Mouse (Mus musculus) embryonic fibroblast, embryonic 13.5 days (primary cell): ENCODE measurements at regions not wholly inside any gene's neighbourhood (a gene's known extent, or its start where the extent isn't known, plus 50 kb on each side); places are given as distances from the start of the nearest gene placed in this dataset.

Experiments used
- CTCF ChIP-seq: IDR thresholded peaks from 2 replicates; pipeline ENCODE4 v1.5.1; 2011; ENCODE audit warnings: mild to moderate bottlenecking, control low read depth, low read length, moderate library complexity, borderline replicate concordance; ENCODE audit not compliant: insufficient read depth
- POLR2A ChIP-seq: IDR thresholded peaks from 2 replicates; pipeline ENCODE4 v1.6.1; 2011; ENCODE audit warnings: low read depth, mild to moderate bottlenecking, control low read depth, low read length, moderate library complexity

- TF ChIP-seq CTCF: no peak
- no peak for TF ChIP-seq POLR2A
Observed at GRCm38 (mm10) chr15:41223801-41224200, 1089.6 kb downstream of the 9330182O14Rik start.
